Mouse (Mus musculus) forebrain, embryonic 11.5 days (tissue): Measurements from ENCODE around the gene Cbx7. TPM values are rescaled to one million over a fixed set of nuclear protein-coding genes. Genes with fewer than 3 reads are reported as not detected.
"Not testable (repeated sequence)": the region's sequence is repeated elsewhere in the genome, so short reads cannot be mapped to it uniquely, and the experiment has no call there.

Source experiments
- ATAC-seq: fragments of 200-750 bp; cut with Nextera tagmentation; replicated peaks from 2 replicates; pipeline ENCODE4 v1.8.0; 2017; ENCODE audit warnings: moderate TSS enrichment; ENCODE audit not compliant: low FRiP score
- DNase-seq: peaks from one replicate; pipeline ENCODE4 v3.0.0-alpha.2; 2017; ENCODE audit warnings: low spot score
- H3K27ac ChIP-seq: fragments of 300-500 bp; sonication (generic); 2 replicates; pipeline ENCODE4 v1.5.1; 2014; ENCODE audit warnings: low read depth, low read length
- H3K27me3 ChIP-seq: fragments of 300-500 bp; sonication (generic); 2 replicates; pipeline ENCODE4 v1.6.1; 2014; ENCODE audit warnings: mild to moderate bottlenecking, low read length, mixed read lengths; ENCODE audit not compliant: control insufficient read depth, insufficient read depth
- H3K36me3 ChIP-seq: fragments of 300-500 bp; sonication (generic); 2 replicates; pipeline ENCODE4 v1.6.1; 2014; ENCODE audit warnings: mild to moderate bottlenecking, low read length, moderate library complexity, mixed read lengths; ENCODE audit not compliant: control insufficient read depth, insufficient read depth
- H3K4me1 ChIP-seq: fragments of 300-500 bp; sonication (generic); replicated peaks from 2 replicates; pipeline ENCODE4 v1.6.1; 2014; ENCODE audit warnings: low read length, mixed read lengths; ENCODE audit not compliant: control insufficient read depth, insufficient read depth
- H3K4me2 ChIP-seq: fragments of 300-500 bp; sonication (generic); 2 replicates; pipeline ENCODE4 v1.6.1; 2014; ENCODE audit warnings: low read depth, mild to moderate bottlenecking, low read length, moderate library complexity, mixed read lengths; ENCODE audit not compliant: severe bottlenecking
- H3K4me3 ChIP-seq: fragments of 300-500 bp; sonication (generic); 2 replicates; pipeline ENCODE4 v1.5.1; 2014; ENCODE audit warnings: low read depth, low read length
- H3K9ac ChIP-seq: fragments of 300-500 bp; sonication (generic); 2 replicates; pipeline ENCODE4 v1.6.1; 2014; ENCODE audit warnings: low read length
- H3K9me3 ChIP-seq: fragments of 300-500 bp; sonication (generic); 2 replicates; pipeline ENCODE4 v1.6.1; 2016; ENCODE audit warnings: low read length, mixed read lengths; ENCODE audit not compliant: control insufficient read depth
- WGBS: fragments of 180-500 bp; shearing (Covaris S2); extraction: QIAGEN DNeasy Blood & Tissue Kit; methylation state at CpG from one replicate; pipeline ENCODE4 v1.1.7; 2014; 5-methylcytosine and 5-hydroxymethylcytosine counted together
- polyA plus RNA-seq: library from polyadenylated mRNA; unstranded; fragments of >200 nt; fragmentation: Nextera tagmentation; extraction: Ambion mirVana; gene quantifications from 2 replicates; pipeline ENCODE4 v1.2.1, GENCODE M21; 2014

The Cbx7 gene
- polyA plus RNA-seq, 1 experiment from 2014 or later: 3.3 TPM

- H3K36me3 ChIP-seq, ATAC-seq, H3K4me2 ChIP-seq, H3K4me3 ChIP-seq, H3K27me3 ChIP-seq, H3K27ac ChIP-seq, H3K9ac ChIP-seq, H3K9me3 ChIP-seq, DNase-seq, H3K4me1 ChIP-seq: not testable (repeated sequence)
- 87% methylated on average over 10 of the region's 23 CpGs for WGBS
These were observed 75.5 kb downstream of the Cbx7 start for GRCm38 (mm10) chr15:79895221-79896079.

- H3K27ac ChIP-seq: no peak overlapping the region
- H3K4me3 ChIP-seq: no peak overlapping the region
- no peaks in the 10 kb centered on the region for H3K9me3 ChIP-seq
- H3K4me1 ChIP-seq: no peaks in the 10 kb centered on the region
- H3K27me3 ChIP-seq: peaks cover 2% of the 10 kb centered on the region; the same call in 1 of the 2 replicates
- no peak for ATAC-seq
- H3K4me2 ChIP-seq: no peak overlapping the region
- 84% methylated on average over 4 of the region's 4 CpGs for WGBS
- H3K36me3 ChIP-seq: no peaks in the 10 kb centered on the region
- no peak overlapping the region for H3K9ac ChIP-seq
- no peak for DNase-seq
These were observed 76.6 kb downstream of the Cbx7 start for GRCm38 (mm10) chr15:79894343-79894742.

GRCm38 (mm10) chr15:79893824-79894123 is 77.1 kb downstream of the Cbx7 start:
- H3K36me3 ChIP-seq: no peaks in the 10 kb centered on the region
- no peak overlapping the region for H3K9ac ChIP-seq
- WGBS: 67% methylated on average over 3 of the region's 3 CpGs
- H3K4me3 ChIP-seq: no peak overlapping the region
- no peak overlapping the region for H3K27ac ChIP-seq
- DNase-seq (no peak), ATAC-seq (no peak)
- no peaks in the 10 kb centered on the region for H3K9me3 ChIP-seq
- no peaks in the 10 kb centered on the region for H3K4me1 ChIP-seq
- H3K4me2 ChIP-seq: no peak overlapping the region
- H3K27me3 ChIP-seq: peaks cover 2% of the 10 kb centered on the region; the same call in 1 of the 2 replicates

- DNase-seq: no peak
- H3K27me3 ChIP-seq: peaks cover 2% of the 10 kb centered on the region; the same call in 1 of the 2 replicates
- H3K9ac ChIP-seq: no peak overlapping the region
- H3K36me3 ChIP-seq: no peaks in the 10 kb centered on the region
- 85% methylated on average over 15 of the region's 15 CpGs for WGBS
- H3K9me3 ChIP-seq: no peaks in the 10 kb centered on the region
- H3K27ac ChIP-seq: no peak overlapping the region
- no peak overlapping the region for H3K4me2 ChIP-seq
- H3K4me3 ChIP-seq: no peak overlapping the region
- H3K4me1 ChIP-seq: no peaks in the 10 kb centered on the region
- no peak for ATAC-seq
These were observed 77.7 kb downstream of the Cbx7 start for GRCm38 (mm10) chr15:79892995-79893823.

DNA sequence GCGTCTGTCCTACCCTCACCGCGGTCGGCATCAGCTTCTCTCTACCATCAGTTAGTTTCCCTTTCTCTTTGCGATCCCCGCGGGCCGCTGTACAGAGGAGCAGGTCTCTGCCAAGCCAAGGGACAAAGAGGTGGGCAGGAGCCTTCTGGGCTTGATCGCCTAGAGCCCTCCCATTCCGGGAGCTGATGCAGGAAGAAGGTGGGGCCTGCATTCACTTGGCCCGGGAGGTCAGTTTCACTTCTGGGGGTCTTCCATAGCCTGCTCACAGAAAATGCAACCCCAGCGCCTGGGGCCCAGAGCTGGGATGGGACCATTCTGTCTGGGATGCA is 78.7 kb downstream of the Cbx7 start:
- no peaks in the 10 kb centered on the region for H3K4me1 ChIP-seq
- ATAC-seq (peak; percentile 42; the same call in 1 of the 2 replicates), DNase-seq (peak; percentile 67)
- no peaks in the 10 kb centered on the region for H3K9me3 ChIP-seq
- peak overlapping the region; percentile 55 for H3K4me2 ChIP-seq
- H3K9ac ChIP-seq: peak overlapping the region; percentile 53
- H3K36me3 ChIP-seq: no peaks in the 10 kb centered on the region
- H3K4me3 ChIP-seq: peak overlapping the region; percentile 27
- H3K27ac ChIP-seq: no peak overlapping the region
- under 1% methylated on average over 12 of the region's 12 CpGs for WGBS
- peaks cover 2% of the 10 kb centered on the region; the same call in 1 of the 2 replicates for H3K27me3 ChIP-seq

GRCm38 (mm10) chr15:79891436-79892212 is 79.3 kb downstream of the Cbx7 start, which contains the start of gene Apobec3:
Gene Apobec3 (plus strand): TSS chr15:79891659.
- H3K27ac ChIP-seq: no peak within 1 kb of the TSS
- peak within 1 kb of the TSS; percentile 53 for H3K9ac ChIP-seq
- H3K4me2 ChIP-seq: peak within 1 kb of the TSS; percentile 55
- ATAC-seq (peak; percentile 39; the same call in 1 of the 2 replicates), DNase-seq (peak; percentile 89)
- no peaks in the 10 kb centered on the region for H3K9me3 ChIP-seq
- no peaks in the 10 kb centered on the region for H3K36me3 ChIP-seq
- H3K27me3 ChIP-seq: peaks cover 2% of the 10 kb centered on the region; the same call in 1 of the 2 replicates
- no peaks in the 10 kb centered on the region for H3K4me1 ChIP-seq
- WGBS: 1% methylated on average over 20 of the region's 20 CpGs
- H3K4me3 ChIP-seq: peak within 1 kb of the TSS; percentile 27

DNA sequence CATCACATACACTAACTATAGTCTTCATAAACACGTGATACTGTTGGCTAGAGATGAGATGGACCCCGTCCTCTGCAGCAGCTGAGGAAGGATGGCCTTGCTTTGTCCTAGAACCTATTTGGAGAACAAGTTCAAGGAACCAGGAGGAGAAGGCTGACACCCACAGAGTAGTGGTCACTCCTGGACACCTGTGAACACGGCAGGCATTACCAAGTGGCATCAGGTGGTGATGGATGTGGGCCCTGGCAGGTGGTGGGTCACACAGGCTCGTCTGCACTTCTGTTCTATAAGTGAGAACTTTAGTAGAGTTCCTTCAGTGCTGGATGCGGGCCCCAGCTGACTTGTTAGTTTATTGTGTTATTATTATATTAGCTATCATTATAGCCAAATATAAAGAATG is 86.1 kb downstream of the Cbx7 start:
- H3K4me2 ChIP-seq: no peak overlapping the region
- no peaks in the 10 kb centered on the region for H3K27me3 ChIP-seq
- no peaks in the 10 kb centered on the region for H3K36me3 ChIP-seq
- no peak overlapping the region for H3K27ac ChIP-seq
- no peak overlapping the region for H3K9ac ChIP-seq
- no peaks in the 10 kb centered on the region for H3K9me3 ChIP-seq
- DNase-seq (no peak), ATAC-seq (no peak)
- H3K4me3 ChIP-seq: no peak overlapping the region
- H3K4me1 ChIP-seq: peaks cover 2% of the 10 kb centered on the region; the same call in 1 of the 2 replicates
- 86% methylated on average over 5 of the region's 5 CpGs for WGBS

- no peaks in the 10 kb centered on the region for H3K9me3 ChIP-seq
- ATAC-seq (peak; percentile 89), DNase-seq (peak; percentile 96)
- under 1% methylated on average over 30 of the region's 30 CpGs for WGBS
- no peaks in the 10 kb centered on the region for H3K36me3 ChIP-seq
- peak overlapping the region; percentile 40 for H3K4me3 ChIP-seq
- H3K27me3 ChIP-seq: no peaks in the 10 kb centered on the region
- peak overlapping the region; percentile 50 for H3K4me2 ChIP-seq
- peaks cover 2% of the 10 kb centered on the region; the same call in 1 of the 2 replicates for H3K4me1 ChIP-seq
- H3K9ac ChIP-seq: peak overlapping the region; percentile 61
- peak overlapping the region; percentile 54; the same call in 1 of the 2 replicates for H3K27ac ChIP-seq
These were observed 87.5 kb downstream of the Cbx7 start for GRCm38 (mm10) chr15:79883352-79883822.
